Mouse (Mus musculus): ENCODE measurements around the gene Ppia. TPM values are rescaled to one million over a fixed set of nuclear protein-coding genes. Genes with fewer than 3 reads are reported as not detected.

Gene Ppia
- polyA plus RNA-seq, 1 experiment from 2014 or later, result 4,592 TPM

DNA sequence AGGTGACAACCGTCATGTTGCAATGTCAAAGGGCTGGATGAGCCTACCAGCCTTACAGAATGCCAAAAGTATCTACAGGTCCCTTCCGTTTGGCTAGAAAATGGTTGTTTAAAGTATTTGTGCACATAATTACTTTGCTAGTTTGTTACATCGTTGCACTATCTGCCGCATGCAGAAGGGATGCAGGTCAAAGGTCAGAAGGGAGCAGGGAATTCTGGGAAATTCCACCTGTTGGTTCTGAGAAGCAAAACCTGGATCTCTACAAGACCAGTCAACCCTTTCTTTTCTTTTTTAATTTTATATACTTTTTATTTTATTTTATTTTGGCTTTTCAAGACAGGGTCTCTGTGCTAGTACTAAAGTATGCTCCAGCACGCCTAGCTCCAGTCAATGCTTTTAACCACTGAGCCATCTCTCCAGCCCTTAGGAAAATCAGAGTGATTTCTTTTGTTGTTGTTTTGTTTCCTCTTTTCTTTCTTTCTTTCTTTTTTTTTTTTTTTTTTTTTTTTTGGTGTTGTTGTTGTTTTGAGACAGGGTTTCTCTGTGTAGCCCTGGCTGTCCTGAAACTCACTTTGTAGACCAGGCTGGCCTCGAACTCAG lies 27.0 kb upstream of the Ppia start:
- peaks cover 13% of the 10 kb centered on the region for H3K4me1 ChIP-seq (ENCODE audit: control insufficient read depth, insufficient read depth, low read length)
- peak overlapping the region; percentile 97; the same call in 1 of the 2 replicates for H3K9ac ChIP-seq (ENCODE audit: low read length)
- ATAC-seq (no peak), DNase-seq (ENCODE audit: low spot score) (no peak)
- peak overlapping the region; percentile 95 for H3K27ac ChIP-seq (ENCODE audit: low read depth, low read length)
- no peak overlapping the region for H3K4me2 ChIP-seq (ENCODE audit: low read length)
- H3K36me3 ChIP-seq (ENCODE audit: control insufficient read depth, insufficient read depth, low read length), result peaks cover 20% of the 10 kb centered on the region
- WGBS, result 86% methylated on average over 6 of the region's 6 CpGs
- no peaks in the 10 kb centered on the region for H3K27me3 ChIP-seq (replicated peaks; ENCODE audit: control insufficient read depth, insufficient read depth, low read length)
- peak overlapping the region; percentile 94; the same call in 1 of the 2 replicates for H3K4me3 ChIP-seq (ENCODE audit: low read depth, low read length)
- no peaks in the 10 kb centered on the region for H3K9me3 ChIP-seq (replicated peaks; ENCODE audit: control insufficient read depth, low read length)

- peak within 1 kb of the TSS; percentile 94 for H3K4me3 ChIP-seq (ENCODE audit: low read depth, low read length)
- peak; percentile 99 for ATAC-seq
- 7% methylated on average over 46 of the region's 60 CpGs for WGBS
Measured at GRCm38 (mm10) chr11:6388726-6389413, 26.4 kb upstream of the Ppia start, which contains the start of gene Zmiz2. TSS of gene Zmiz2 (plus strand) at chr11:6389074.

GRCm38 (mm10) chr11:6389483-6389921 lies 25.7 kb upstream of the Ppia start:
- peak; percentile 29 for ATAC-seq
- Histone ChIP-seq H3K9me3 (replicated peaks; ENCODE audit: control insufficient read depth, low read length) (no peaks in the 10 kb centered on the region), H3K4me1 (ENCODE audit: control insufficient read depth, insufficient read depth, low read length) (peaks cover 13% of the 10 kb centered on the region), H3K9ac (ENCODE audit: low read length) (peak overlapping the region; percentile 97), H3K36me3 (ENCODE audit: control insufficient read depth, insufficient read depth, low read length) (peaks cover 30% of the 10 kb centered on the region), H3K4me2 (ENCODE audit: low read length) (peak overlapping the region; percentile 72), H3K4me3 (ENCODE audit: low read depth, low read length) (peak overlapping the region; percentile 94), H3K27me3 (replicated peaks; ENCODE audit: control insufficient read depth, insufficient read depth, low read length) (no peaks in the 10 kb centered on the region), H3K27ac (ENCODE audit: low read depth, low read length) (peak overlapping the region; percentile 95)
- peak; percentile 34 for DNase-seq (ENCODE audit: low spot score)
- WGBS, result 1% methylated on average over 21 of the region's 43 CpGs

More at GRCm38 (mm10) chr11:6388726-6389413, 26.4 kb upstream of the Ppia start, which contains the start of gene Zmiz2:
- H3K27ac ChIP-seq (ENCODE audit: low read depth, low read length), result peak within 1 kb of the TSS; percentile 95
- no peaks in the 10 kb centered on the region for H3K27me3 ChIP-seq (replicated peaks; ENCODE audit: control insufficient read depth, insufficient read depth, low read length)
- peak; percentile 94 for DNase-seq (ENCODE audit: low spot score)
- peak within 1 kb of the TSS; percentile 97 for H3K9ac ChIP-seq (ENCODE audit: low read length)
- H3K4me2 ChIP-seq (ENCODE audit: low read length), result peak within 1 kb of the TSS; percentile 72
- peaks cover 13% of the 10 kb centered on the region for H3K4me1 ChIP-seq (ENCODE audit: control insufficient read depth, insufficient read depth, low read length)
- peaks cover 23% of the 10 kb centered on the region for H3K36me3 ChIP-seq (ENCODE audit: control insufficient read depth, insufficient read depth, low read length)
- no peaks in the 10 kb centered on the region for H3K9me3 ChIP-seq (replicated peaks; ENCODE audit: control insufficient read depth, low read length)

DNA sequence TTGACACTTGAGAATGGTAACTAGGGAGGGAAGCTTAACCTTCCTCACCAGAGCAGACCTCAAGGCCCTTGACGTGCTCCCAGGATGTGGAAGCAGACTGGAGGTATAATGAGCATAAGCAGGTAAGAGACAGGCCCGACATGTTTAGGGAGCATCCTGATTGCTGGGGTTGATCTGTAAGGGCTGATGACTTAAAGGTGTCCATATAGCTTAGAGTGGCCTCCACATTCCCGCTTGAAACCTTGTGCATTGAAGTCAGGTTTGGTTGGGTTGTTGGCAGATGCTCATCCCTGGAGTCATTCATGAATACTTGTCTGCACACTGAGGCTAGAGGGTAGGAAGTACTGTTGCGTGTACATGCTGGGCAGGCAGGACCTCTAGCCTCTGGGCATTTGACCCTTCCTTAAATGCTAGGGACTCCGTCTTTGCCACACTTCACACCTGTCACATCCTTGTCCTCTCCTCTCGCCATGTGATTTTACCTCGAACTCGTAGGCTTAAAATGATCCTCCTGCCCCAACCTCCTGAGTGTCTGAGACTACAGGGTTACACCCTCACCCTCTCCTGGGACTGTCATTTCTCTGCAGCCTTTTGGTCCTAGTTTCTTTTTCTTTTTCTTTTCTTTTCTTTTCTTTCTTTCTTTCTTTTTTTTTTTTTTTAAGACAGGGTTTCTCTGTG lies 24.7 kb upstream of the Ppia start:
- no peak overlapping the region for H3K27ac ChIP-seq (ENCODE audit: low read depth, low read length)
- H3K4me1 ChIP-seq (ENCODE audit: control insufficient read depth, insufficient read depth, low read length), result peaks cover 13% of the 10 kb centered on the region
- peaks cover 40% of the 10 kb centered on the region for H3K36me3 ChIP-seq (ENCODE audit: control insufficient read depth, insufficient read depth, low read length)
- DNase-seq (ENCODE audit: low spot score) (no peak), ATAC-seq (no peak)
- H3K9ac ChIP-seq (ENCODE audit: low read length), result peak overlapping the region; percentile 97
- no peaks in the 10 kb centered on the region for H3K9me3 ChIP-seq (replicated peaks; ENCODE audit: control insufficient read depth, low read length)
- 84% methylated on average over 8 of the region's 8 CpGs for WGBS
- H3K27me3 ChIP-seq (replicated peaks; ENCODE audit: control insufficient read depth, insufficient read depth, low read length), result no peaks in the 10 kb centered on the region
- H3K4me3 ChIP-seq (ENCODE audit: low read depth, low read length), result peak overlapping the region; percentile 94
- H3K4me2 ChIP-seq (ENCODE audit: low read length), result peak overlapping the region; percentile 72

DNA sequence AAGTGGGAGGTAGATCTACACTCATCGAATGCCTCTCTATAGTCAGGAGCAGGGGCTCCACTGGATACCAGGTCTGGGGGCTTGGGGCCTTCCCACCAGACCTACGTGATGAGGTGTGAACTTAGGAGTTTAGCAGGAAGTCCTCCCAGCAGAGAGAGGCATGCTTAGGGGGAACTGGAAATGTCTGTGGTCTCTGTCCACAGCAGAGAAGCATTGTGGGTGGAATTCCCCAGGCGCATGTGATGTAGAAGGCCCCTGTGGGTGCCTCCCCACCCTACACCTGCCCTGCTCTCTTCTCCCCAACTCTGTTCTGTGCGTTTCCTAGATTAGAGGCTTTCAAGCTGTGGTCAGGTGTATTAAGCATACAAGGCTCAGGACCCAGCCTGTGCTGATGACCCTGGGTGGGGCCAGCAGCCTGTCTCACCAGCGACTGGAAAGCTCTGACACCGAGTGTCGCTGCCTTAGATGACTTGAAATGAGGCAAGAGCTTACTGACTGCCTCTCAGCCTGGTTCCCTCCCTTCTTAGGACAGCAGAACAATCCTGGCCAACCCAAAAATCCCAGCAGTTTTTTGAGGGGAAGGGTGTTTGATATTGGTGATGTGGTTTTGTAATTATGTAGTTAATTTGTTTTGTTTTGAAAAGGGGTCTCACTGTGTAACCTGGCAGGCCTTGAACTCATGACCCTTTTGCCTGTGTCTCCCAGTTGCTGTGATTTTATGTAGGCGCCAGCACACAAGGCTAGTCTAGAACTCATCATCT lies 23.5 kb upstream of the Ppia start:
- WGBS, result 93% methylated on average over 8 of the region's 8 CpGs
- Histone ChIP-seq H3K27ac (ENCODE audit: low read depth, low read length) (no peak overlapping the region), H3K27me3 (replicated peaks; ENCODE audit: control insufficient read depth, insufficient read depth, low read length) (no peaks in the 10 kb centered on the region), H3K4me3 (ENCODE audit: low read depth, low read length) (no peak overlapping the region), H3K4me1 (ENCODE audit: control insufficient read depth, insufficient read depth, low read length) (peaks cover 13% of the 10 kb centered on the region), H3K4me2 (ENCODE audit: low read length) (no peak overlapping the region), H3K9ac (ENCODE audit: low read length) (no peak overlapping the region), H3K9me3 (replicated peaks; ENCODE audit: control insufficient read depth, low read length) (no peaks in the 10 kb centered on the region), H3K36me3 (ENCODE audit: control insufficient read depth, insufficient read depth, low read length) (peaks cover 52% of the 10 kb centered on the region)
- no peak for ATAC-seq
- DNase-seq (ENCODE audit: low spot score), result no peak

- no peak overlapping the region for H3K4me2 ChIP-seq (ENCODE audit: low read length)
- H3K4me1 ChIP-seq (ENCODE audit: control insufficient read depth, insufficient read depth, low read length), result peaks cover 13% of the 10 kb centered on the region
- H3K36me3 ChIP-seq (ENCODE audit: control insufficient read depth, insufficient read depth, low read length), result peaks cover 63% of the 10 kb centered on the region
Measured at GRCm38 (mm10) chr11:6392857-6393256, 22.4 kb upstream of the Ppia start.

GRCm38 (mm10) chr11:6393866-6394265 lies 21.4 kb upstream of the Ppia start:
- Histone ChIP-seq H3K4me1 (ENCODE audit: control insufficient read depth, insufficient read depth, low read length) (peaks cover 13% of the 10 kb centered on the region), H3K27ac (ENCODE audit: low read depth, low read length) (no peak overlapping the region), H3K9ac (ENCODE audit: low read length) (no peak overlapping the region), H3K9me3 (replicated peaks; ENCODE audit: control insufficient read depth, low read length) (no peaks in the 10 kb centered on the region), H3K4me3 (ENCODE audit: low read depth, low read length) (no peak overlapping the region), H3K27me3 (replicated peaks; ENCODE audit: control insufficient read depth, insufficient read depth, low read length) (no peaks in the 10 kb centered on the region), H3K36me3 (ENCODE audit: control insufficient read depth, insufficient read depth, low read length) (peaks cover 72% of the 10 kb centered on the region), H3K4me2 (ENCODE audit: low read length) (no peak overlapping the region)
- WGBS, result 71% methylated on average over 1 of the region's 1 CpGs
- DNase-seq (ENCODE audit: low spot score) (no peak), ATAC-seq (no peak)

More at GRCm38 (mm10) chr11:6392857-6393256, 22.4 kb upstream of the Ppia start:
- Histone ChIP-seq H3K9ac (ENCODE audit: low read length) (no peak overlapping the region), H3K9me3 (replicated peaks; ENCODE audit: control insufficient read depth, low read length) (no peaks in the 10 kb centered on the region), H3K27me3 (replicated peaks; ENCODE audit: control insufficient read depth, insufficient read depth, low read length) (no peaks in the 10 kb centered on the region), H3K27ac (ENCODE audit: low read depth, low read length) (no peak overlapping the region), H3K4me3 (ENCODE audit: low read depth, low read length) (no peak overlapping the region)
- WGBS, result 90% methylated on average over 6 of the region's 6 CpGs
- DNase-seq (ENCODE audit: low spot score) (no peak), ATAC-seq (no peak)

- Histone ChIP-seq H3K9ac (ENCODE audit: low read length) (no peak overlapping the region), H3K4me3 (ENCODE audit: low read depth, low read length) (no peak overlapping the region), H3K4me2 (ENCODE audit: low read length) (no peak overlapping the region), H3K27me3 (replicated peaks; ENCODE audit: control insufficient read depth, insufficient read depth, low read length) (no peaks in the 10 kb centered on the region), H3K9me3 (replicated peaks; ENCODE audit: control insufficient read depth, low read length) (no peaks in the 10 kb centered on the region), H3K36me3 (ENCODE audit: control insufficient read depth, insufficient read depth, low read length) (peaks cover 89% of the 10 kb centered on the region), H3K4me1 (ENCODE audit: control insufficient read depth, insufficient read depth, low read length) (peaks cover 7% of the 10 kb centered on the region), H3K27ac (ENCODE audit: low read depth, low read length) (no peak overlapping the region)
- ATAC-seq, result no peak
- no peak for DNase-seq (ENCODE audit: low spot score)
- 94% methylated on average over 5 of the region's 5 CpGs for WGBS
Measured at GRCm38 (mm10) chr11:6395565-6395964, 19.7 kb upstream of the Ppia start.

Data from forebrain, embryonic 14.5 days (tissue).